Comparison of ENCODE assay signal across 29 mouse cellular contexts in the genomic region with DNA sequence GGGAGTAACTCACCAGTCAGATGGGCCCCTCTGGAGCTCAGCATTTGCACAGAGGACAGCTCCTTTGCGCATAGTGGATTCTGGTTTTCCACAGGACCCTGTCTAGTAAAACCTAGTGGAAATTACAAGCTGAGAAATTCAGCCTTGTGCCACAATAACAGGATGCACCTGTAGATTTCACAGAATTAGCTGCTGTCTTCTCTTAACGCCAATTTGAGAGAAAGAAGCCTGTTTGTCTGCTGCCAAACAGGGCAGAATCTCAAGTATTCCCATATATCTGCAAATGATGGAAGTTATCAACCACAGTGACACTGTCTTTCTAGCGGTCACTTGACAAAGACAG. TPM values are rescaled to one million over a fixed set of nuclear protein-coding genes. Genes with fewer than 3 reads are reported as not detected.
DNase-seq lines count a peak whose midpoint lies in the region; ATAC-seq lines count a peak whose summit lies in the region.
"Had no signal": no experiment of that assay in that cellular context is flagged by ENCODE, and none has a peak within 500 bp of the region (broad histone marks: within the 10 kb centered on the region; RNA-seq: fewer than 3 reads in every experiment).

No protein-coding gene starts in this region.

- 55% methylated on average over 3 of the region's 3 CpGs for WGBS in heart, embryonic 16.5 days

- H3K4me3 ChIP-seq in heart, embryonic 16.5 days (ENCODE audit: low read length): no peak overlapping the region
- H3K4me3 ChIP-seq: forebrain, embryonic 10.5 days; kidney, embryonic 15.5 days; limb, embryonic 10.5 days; midbrain, embryonic 12.5 days had no signal

- intact Hi-C loops in heart, postnatal 14 days (cut with DNase I): no loop called here

- H3K4me2 ChIP-seq in heart, embryonic 16.5 days (ENCODE audit: low read depth, low read length): no peak overlapping the region
- H3K4me2 ChIP-seq: kidney, embryonic 15.5 days; midbrain, embryonic 12.5 days had no signal

- no peaks in the 10 kb centered on the region for H3K27me3 ChIP-seq in heart, embryonic 16.5 days (ENCODE audit: control insufficient read depth, insufficient read depth, low read length)
- H3K27me3 ChIP-seq: kidney, embryonic 15.5 days; midbrain, embryonic 12.5 days had no signal

- no peaks in the 10 kb centered on the region for H3K9me3 ChIP-seq in heart, embryonic 16.5 days (replicated peaks; ENCODE audit: control insufficient read depth, low read length)
- H3K9me3 ChIP-seq: forebrain, embryonic 10.5 days; kidney, embryonic 15.5 days; limb, embryonic 10.5 days; midbrain, embryonic 12.5 days had no signal

- no peaks in the 10 kb centered on the region for H3K4me1 ChIP-seq in heart, embryonic 16.5 days (ENCODE audit: control insufficient read depth, insufficient read depth, low read length)
- H3K4me1 ChIP-seq: forebrain, embryonic 10.5 days; kidney, embryonic 15.5 days; limb, embryonic 10.5 days; midbrain, embryonic 12.5 days had no signal

- no peak overlapping the region for H3K9ac ChIP-seq in heart, embryonic 16.5 days (ENCODE audit: low read length)
- H3K9ac ChIP-seq: kidney, embryonic 15.5 days; midbrain, embryonic 12.5 days had no signal

- H3K36me3 ChIP-seq in heart, embryonic 16.5 days (ENCODE audit: control insufficient read depth, insufficient read depth): no peaks in the 10 kb centered on the region
- H3K36me3 ChIP-seq: forebrain, embryonic 10.5 days; kidney, embryonic 15.5 days; limb, embryonic 10.5 days; midbrain, embryonic 12.5 days had no signal

- no peak for ATAC-seq in heart, embryonic 16.5 days (replicated peaks; ENCODE audit: extremely low read depth, insufficient read depth, low FRiP score)
- peak; percentile 60 for ATAC-seq in CD4-positive, CD25-positive, alpha-beta regulatory T cell, adult 4 months
- peak; percentile 52 for ATAC-seq in inflammation-experienced regulatory T-cells, adult 6 months
- ATAC-seq: forebrain, embryonic 16.5 days; hindbrain, postnatal 0 days; intestine, postnatal 0 days had no signal

- DNase-seq in heart, postnatal 14 days: no peak
- DNase-seq in thymus, postnatal 36 days: peak; percentile 24 to 49
- no peak for DNase-seq in lung, adult 18-20 months
- DNase-seq in kidney, postnatal 25 days: no peak
- no peak for DNase-seq in cerebellum, adult 8-10 months
- DNase-seq: adrenal gland, postnatal 25 days; cerebellum, postnatal 14 days; gastrocnemius, postnatal 14 days; heart, adult 18-20 months; lung, postnatal 10 days had no signal

- peak overlapping the region; percentile 70 for H3K27ac ChIP-seq in heart, embryonic 16.5 days (ENCODE audit: low read length)
- H3K27ac ChIP-seq: forebrain, embryonic 10.5 days; hindbrain, postnatal 0 days; kidney, embryonic 15.5 days; limb, embryonic 10.5 days; midbrain, embryonic 12.5 days had no signal

RNA-seq across cellular contexts. Expression of gene Il2ra, which starts 6.5 kb away (rescaled TPM):
- polyA plus RNA-seq in heart, embryonic 16.5 days (2015; fragmentation: Nextera tagmentation; extraction: Ambion mirVana): 8.6 and 21.2 TPM in 2 replicates
- 1 to 10 TPM in 1 of 2 experiments, under 1 TPM in 1; 0.69 to 1.3 TPM for total RNA-seq in heart, postnatal 14 days (2021)
- 100 to 1,000 TPM; 347 to 420 TPM for polyA plus RNA-seq in CD4-positive, CD25-positive, alpha-beta regulatory T cell, adult 4 months (2017; shearing (Covaris generic))
- polyA plus RNA-seq in inflammation-experienced regulatory T-cells, adult 6 months (2017; shearing (Covaris generic)): 100 to 1,000 TPM in 2 of 3 experiments, 10 to 100 TPM in 1; 79.6 to 261 (median 234) TPM
- total RNA-seq: hindbrain, postnatal 0 days; layer of hippocampus, postnatal 10 days had no signal
- polyA plus RNA-seq: embryonic facial prominence, embryonic 11.5 days; forebrain, embryonic 10.5 days; forebrain, embryonic 16.5 days; heart, embryonic 14.5 days; hindbrain, embryonic 11.5 days; kidney, embryonic 15.5 days; limb, embryonic 10.5 days; liver, embryonic 16.5 days had no signal

RNA-seq across cellular contexts. Expression of gene Gm17490, which starts 10.0 kb away (rescaled TPM):
- not detected in 2 replicates for polyA plus RNA-seq in heart, embryonic 16.5 days (2015; fragmentation: Nextera tagmentation; extraction: Ambion mirVana)
- total RNA-seq in heart, postnatal 14 days (2021): not detected
- polyA plus RNA-seq in CD4-positive, CD25-positive, alpha-beta regulatory T cell, adult 4 months (2017; shearing (Covaris generic)): not detected
- polyA plus RNA-seq in inflammation-experienced regulatory T-cells, adult 6 months (2017; shearing (Covaris generic)): not detected
- total RNA-seq: adrenal gland, postnatal 25 days; gastrocnemius, postnatal 14 days; heart, adult 18-20 months; hindbrain, postnatal 0 days; layer of hippocampus, postnatal 10 days; liver, adult 2 months; neutrophil, adult 5-6 weeks had no signal
- polyA plus RNA-seq: embryonic facial prominence, embryonic 11.5 days; forebrain, embryonic 10.5 days; forebrain, embryonic 16.5 days; heart, embryonic 14.5 days; hindbrain, embryonic 11.5 days; hindbrain, postnatal 0 days; intestine, postnatal 0 days; kidney, embryonic 15.5 days; large intestine, adult 2 months; limb, embryonic 10.5 days; liver, adult 2 months; liver, embryonic 16.5 days; midbrain, embryonic 12.5 days; urinary bladder, adult 2 months had no signal

RNA-seq across cellular contexts. Expression of gene Rbm17, which starts 32.2 kb away (rescaled TPM):
- polyA plus RNA-seq in heart, embryonic 16.5 days (2015; fragmentation: Nextera tagmentation; extraction: Ambion mirVana): 84.5 and 102 TPM in 2 replicates
- 10 to 100 TPM; 59.4 to 62.5 TPM for total RNA-seq in heart, postnatal 14 days (2021)
- 10 to 100 TPM; 34.7 TPM for polyA plus RNA-seq in CD4-positive, CD25-positive, alpha-beta regulatory T cell, adult 4 months (2017; shearing (Covaris generic))
- polyA plus RNA-seq in inflammation-experienced regulatory T-cells, adult 6 months (2017; shearing (Covaris generic)): 10 to 100 TPM; 31.6 to 40.5 (median 38.6) TPM

Comparison
In these comparisons a context has a peak if more than half of its experiments do, and no peak if none do; other contexts are left out.
1. DNase-seq: peak in thymus, postnatal 36 days (2 of 2); none in heart, postnatal 14 days (0 of 2), lung, adult 18-20 months (0 of 2), kidney, postnatal 25 days (0 of 2) and cerebellum, adult 8-10 months (single experiment).